Mouse (Mus musculus) cerebellum, postnatal 10 days (tissue): ENCODE measurements around the gene Insig1.

Source experiments
- DNase-seq, 2 experiments: peaks; one replicate each; pipeline ENCODE4 v3.0.0; 2021; ENCODE audit warnings: mixed read lengths in 2 of 2

Gene Insig1

DNA sequence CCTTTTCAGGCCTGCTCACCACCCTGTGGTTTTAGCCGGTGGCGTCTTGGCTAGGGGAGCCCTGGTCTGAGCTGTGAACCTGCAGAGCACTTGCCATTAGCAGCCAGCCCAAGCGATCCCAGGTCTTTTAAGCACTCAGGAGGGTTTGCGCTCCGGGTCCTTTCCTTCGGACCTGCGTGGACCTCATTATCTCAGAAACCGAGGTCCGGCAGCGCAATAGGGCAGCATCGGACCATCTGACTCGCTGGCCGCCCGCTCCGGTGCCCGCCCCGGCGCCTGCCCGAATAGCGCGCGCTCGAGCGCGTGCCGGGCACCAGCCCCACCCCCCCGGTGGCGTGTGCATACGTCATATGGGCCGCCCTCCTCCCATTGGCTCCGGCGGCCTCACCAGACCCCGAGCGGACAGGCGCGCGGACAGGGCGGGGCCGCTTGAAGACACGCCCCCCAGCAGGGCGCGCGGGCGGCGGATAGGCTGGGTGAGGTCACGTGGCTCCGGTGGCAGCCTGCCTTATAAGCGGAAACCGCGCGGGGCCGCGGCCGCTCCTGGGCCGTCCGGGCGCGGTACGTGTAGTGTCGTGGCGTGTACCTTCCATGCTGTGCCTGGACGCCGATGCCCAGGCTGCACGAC, at the start of gene Insig1:
Gene Insig1, plus strand, starts transcription at position 536 of the 628 bp plus-strand sequence.
- DNase-seq = peak; percentile 99 to 100

DNA sequence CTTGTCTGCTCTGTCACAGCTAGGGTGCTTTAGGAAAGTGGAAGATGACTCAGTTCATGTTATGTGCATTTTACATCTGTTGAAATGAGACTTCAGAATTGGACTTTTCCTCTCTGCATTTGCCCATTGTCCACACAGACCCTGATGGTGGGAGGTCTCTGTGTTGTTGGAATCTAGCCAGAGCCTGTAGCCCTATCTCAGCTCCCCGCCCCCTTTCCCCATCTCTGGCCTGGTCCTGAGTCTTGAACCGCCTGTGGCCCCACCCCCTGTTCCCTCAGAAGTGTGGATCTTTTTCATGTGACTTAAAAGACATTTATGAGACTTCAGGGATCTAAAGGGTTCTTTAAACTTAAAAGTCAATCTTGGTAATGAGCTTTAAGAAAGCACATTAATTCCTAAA, 47.7 kb upstream of the Insig1 start:
- peak in 1 of 2 experiments; percentile 14 for DNase-seq

DNA sequence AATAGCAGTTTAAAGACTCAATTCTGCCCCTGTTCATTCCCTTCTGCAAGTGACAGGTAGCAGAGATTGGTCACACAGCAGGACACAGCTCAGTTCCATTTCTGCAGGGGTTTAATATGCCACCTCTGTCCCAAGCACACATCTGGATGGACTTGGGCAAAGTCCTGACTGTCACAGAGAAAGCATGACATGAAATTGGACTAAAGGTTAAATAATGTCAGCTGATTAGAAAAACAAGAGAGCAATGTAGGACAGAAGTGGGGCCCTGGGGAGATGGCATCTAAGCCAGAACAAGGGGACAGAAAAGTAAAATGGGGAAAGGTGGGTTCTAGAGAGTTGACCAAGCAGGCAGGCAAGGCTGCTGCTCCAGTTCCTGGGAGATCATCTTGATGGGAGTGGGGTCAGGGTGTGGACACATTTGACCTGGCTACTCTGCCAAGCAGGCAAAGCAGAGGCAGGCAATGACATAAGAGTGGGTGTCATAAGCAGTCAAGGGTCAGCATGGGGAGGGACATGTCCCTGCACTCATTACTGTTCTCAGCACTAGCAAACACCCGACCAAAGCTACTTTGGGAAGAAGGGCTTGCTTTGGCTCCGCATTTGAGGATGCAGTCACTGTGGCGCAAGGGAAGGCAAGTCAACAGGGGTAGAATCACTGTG, 39.5 kb upstream of the Insig1 start:
- no peak for DNase-seq

DNA sequence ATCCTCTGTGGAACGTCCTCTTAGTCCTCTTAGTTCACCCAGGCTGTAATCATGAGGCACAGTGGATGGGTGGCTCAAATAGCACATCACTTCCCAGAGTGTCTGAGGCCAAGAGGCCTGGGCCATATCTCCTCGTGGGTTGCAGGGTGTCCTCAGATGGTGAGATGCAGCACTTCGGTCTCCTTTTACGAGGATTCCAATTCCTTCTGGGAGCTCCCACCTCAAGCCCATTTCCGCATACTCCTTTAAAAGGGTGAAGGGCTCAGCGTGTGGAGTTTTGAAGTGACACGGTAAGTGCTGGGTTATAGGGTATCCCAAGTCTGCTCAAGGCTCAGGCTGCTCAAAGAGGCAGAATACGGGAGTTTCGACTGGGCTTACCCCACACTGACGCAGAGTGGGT, 38.3 kb upstream of the Insig1 start:
- DNase-seq = no peak

DNA sequence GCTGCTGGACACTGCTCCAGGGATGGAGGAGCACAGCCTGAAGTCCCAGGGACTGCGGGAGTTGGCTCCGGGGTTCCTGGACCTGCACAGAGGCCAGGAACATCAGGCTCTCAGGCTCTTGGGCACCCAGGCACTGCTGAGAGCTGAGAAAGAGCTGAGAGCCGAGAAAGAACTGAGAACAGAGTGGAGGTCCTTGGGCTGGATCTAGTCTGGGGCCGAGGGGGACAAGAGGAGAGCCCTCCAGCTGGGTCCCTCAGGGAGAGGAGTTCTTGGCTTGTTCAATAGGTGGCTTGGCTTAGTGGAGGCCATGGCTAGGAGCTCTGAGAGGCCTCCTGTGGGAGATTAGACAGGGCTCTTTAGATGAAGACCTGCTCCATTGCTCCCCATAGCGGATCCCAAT, 37.9 kb upstream of the Insig1 start:
- no peak for DNase-seq

DNA sequence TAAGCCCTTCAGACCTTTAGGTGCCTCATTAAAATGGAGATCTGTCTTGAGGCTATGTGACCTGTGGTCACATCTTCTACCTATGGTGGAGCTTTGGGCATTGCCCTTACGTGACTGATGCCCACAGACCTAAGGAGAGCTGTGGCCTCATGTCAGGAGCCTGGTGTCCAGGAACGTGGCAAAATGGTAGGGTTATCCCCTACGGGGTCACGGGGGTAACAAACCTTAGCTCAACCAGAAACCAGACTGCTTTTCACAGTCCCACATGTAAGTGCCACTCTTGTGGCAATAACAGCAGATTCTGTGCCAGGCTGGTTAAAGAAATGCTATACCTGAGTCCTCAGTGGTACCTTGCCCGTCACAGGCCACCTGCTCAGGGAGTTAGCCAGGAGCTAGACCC, 37.3 kb upstream of the Insig1 start:
- DNase-seq = no peak

DNA sequence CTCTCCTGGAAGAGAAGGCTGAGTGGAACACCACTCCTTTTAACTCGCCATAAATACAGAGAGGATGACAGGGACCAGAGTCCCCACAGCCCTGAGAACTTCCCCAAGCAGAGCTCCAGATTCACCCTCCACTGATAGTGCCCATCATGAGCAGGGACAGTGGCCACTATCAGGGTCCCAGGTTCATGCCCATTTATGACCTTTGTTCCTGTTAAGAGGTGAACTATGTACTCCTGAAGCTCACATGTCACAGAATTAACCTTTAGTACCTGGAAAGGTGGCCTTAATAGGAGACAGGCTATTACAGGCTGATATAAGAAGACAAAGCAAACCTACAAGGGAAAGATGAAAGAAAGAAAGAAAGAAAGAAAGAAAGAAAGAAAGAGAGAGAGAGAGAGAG, 35.2 kb upstream of the Insig1 start:
- no peak for DNase-seq

DNA sequence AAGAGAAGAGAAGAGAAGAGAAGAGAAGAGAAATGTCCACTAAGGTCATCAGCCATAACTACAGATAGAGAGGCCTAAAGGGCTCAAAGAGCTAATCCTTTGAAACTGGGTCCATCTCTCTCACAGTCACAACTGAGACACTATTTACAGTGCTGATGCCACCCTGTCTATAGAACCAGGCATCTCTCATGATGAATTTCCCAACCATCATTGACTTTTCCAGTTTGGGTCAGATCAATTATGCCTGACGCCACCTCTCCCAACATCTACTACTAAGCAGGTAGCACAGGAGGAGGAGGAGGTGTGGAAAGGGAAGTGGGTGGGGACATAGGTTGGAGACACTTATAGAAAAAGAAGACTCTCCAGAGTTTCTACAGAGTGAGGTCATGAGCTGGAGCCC, 34.6 kb upstream of the Insig1 start:
- DNase-seq = no peak

DNA sequence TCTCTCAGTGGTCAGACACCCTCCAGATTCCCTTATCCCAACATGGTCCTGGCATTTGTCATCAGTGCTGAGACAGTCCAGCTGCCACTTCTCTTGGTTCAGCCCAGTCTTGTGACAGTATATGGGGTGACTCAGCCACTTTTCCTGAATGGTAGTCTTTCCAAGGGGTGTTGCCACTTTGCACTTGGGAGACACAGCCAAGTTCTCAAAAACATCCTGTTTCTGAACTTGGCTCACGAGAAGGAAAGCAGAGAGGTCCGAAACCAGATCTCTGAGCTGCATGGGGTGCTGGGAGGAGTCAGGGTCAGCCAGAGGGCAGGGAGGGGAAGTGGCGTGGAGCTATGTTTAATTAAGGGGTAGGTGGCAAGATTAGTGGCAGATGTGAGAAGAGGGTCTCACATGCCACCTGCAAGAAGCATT, 34.0 kb upstream of the Insig1 start:
- DNase-seq = no peak

DNA sequence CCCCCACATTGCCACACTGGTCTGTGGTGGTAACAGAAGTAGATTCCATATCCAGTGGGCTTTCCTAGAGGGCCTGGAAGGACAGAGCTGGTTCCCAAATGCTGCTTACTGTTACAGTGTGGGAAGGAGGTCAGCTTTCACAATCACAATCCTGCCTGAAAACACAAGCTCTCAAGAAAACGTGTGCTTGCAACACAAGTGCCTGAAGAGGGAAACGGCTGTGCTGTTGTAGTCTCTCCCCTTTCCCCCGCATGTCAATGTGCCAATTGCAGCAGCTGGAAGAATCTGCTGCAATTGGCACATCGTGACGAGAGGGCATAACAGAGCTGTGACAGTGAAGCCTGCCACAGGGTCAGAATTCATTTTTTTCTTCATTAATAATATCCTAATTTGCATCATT, 33.5 kb upstream of the Insig1 start:
- DNase-seq = peak; percentile 32 to 35

DNA sequence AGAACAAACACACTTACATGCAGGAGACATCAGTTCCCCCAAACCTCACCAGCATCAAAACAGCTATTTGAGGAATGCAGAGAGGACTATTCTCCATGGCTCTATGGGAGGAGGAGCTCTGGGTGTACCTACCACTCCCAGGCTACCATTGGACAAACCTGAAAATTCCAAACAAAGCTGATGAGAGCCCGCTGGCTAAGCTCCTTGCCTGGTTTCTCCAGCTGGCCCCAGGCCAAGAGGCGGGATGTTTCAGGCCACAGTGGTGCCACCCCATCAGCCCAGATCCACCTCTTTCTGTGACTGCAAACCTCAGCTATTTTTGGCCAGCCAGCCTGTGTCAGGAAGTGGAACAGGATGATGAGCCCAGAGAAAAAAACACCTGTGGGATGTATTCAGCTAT, 33.0 kb upstream of the Insig1 start:
- DNase-seq = peak; percentile 65 to 73

DNA sequence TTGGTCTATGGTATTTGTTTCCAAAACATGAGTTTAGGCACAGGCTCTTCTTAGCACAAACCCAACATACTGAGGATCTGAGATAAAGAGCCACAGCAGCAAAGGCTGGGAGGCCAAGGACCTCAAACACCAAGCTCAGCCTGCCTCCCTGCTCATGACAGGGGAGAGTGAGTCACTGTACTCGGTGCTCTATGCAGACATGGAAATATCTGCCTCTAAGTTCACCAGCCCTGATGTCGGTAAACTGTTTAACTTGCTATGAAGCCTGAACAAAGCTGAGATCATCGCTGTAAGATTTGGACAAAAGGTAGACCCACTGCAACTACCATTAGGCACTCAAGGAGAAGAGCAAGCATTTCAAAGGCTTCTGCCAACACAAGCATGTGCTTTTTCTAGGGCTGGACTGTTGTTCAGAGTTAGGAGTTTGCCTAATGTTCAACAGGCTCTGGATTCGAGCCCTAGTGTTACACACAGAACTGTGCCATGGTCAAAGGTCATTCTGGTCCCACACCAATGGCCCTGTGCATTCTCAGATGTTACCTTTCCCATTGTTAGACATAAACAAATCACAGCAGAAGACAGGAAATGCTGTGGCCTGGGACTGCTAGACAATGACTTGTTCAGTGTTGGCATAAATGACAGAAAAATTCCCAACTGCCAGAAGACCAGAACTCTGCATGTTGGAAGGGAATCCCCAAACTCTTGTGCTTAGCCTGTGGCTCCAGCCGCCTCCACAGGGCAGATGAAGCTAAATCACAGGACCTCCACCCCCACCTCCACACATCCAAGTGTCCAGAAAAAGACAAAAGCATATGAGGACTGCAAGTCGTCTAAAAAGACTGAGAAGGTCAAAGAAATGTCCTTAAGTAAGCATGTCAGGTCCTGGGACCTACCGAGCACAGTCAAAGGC, 31.2 kb upstream of the Insig1 start:
- no peak for DNase-seq

DNA sequence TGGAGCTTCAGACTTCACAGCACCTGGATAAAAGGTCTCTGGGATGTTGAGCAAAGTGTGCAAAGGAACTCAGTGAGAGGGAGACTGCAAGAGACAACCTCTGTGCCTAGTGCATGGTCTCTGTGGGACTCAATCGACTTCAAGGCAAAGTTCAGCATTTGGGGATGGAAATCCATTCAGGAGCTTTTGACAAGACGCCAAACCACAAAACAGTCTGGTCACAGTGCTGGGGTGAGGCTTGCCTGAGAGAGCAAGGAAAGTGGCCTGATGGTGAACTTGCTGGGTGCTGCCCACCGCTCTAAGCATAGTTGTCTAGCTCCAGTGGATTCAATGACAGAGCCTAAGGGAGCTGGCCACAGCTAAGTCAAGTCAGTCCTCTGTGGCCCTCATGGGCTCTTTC, 30.4 kb upstream of the Insig1 start:
- no peak for DNase-seq

DNA sequence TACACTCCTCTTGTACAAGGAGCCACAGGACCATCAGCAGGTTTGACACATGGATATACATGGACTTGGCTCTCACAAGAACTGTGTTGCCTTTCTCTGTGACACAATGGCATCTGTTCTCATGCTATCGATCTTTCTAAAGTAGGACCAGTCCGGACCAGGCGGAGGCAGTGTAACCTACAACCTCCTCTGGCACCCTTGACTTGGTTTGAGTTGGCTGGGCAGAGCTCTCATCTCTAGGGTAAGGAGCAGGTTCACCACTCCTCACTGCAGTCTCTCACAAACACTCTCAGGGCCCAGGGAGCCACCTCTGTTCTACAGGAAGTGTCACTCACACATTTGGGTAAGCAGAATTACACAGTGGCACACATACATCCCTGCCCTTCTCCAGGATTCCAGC, 29.1 kb upstream of the Insig1 start:
- no peak for DNase-seq

DNA sequence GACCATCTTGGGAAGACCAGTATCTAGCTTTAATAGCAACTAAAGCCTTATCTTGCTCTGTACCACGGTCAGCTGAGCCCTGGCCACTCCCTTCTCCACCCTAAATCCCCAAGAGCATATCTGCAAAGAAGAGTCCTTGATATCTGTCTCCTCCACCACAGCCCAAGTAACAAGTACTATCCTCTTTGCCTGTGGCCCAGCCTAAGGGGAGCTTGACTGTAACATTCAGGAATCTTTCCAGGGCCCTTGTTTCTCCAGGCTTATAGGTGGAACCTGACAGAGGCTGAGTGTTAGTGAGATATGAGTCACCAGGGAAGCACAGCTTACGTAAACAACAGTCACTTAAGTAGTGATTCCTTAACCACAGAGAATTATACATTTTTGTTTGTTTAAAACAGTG, 28.4 kb upstream of the Insig1 start:
- no peak for DNase-seq

DNA sequence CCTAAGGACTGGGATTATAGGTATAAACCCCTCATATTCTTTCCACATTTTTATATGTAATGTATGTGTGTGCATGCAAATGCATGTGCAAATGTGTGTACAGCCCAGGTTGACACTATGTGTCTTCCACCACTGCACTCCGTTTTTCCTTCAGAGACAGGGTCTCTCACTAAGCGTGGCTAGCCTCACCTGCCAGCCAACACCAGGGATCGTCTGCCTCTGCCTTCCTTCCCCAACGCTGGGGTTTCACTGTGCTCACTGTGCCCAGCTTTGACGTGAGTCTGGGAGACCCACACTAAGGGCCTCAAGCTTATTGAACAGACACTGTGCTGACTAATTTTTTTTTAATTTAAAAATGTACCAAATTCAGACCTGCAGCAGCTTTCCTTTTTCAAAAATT, 27.8 kb upstream of the Insig1 start:
- DNase-seq = no peak

DNA sequence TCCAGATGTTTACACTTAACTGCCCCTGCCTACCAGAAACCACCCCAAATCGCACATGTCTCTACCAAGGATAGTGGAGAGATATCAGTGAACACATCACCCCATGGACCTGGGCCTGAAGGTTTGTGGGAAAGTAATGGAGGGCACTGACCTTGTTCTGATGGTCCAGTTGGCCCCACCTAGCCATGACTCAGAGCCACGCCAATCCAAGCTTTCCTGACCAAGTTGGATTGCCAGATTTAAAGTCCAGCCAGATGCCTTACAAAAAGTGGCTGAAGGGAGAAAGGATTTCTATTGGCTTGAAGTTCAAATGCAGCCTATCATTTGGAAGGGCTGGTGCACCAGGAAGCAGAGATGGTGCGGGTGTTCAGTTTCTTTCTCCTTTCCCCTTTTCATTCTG, 24.2 kb upstream of the Insig1 start:
- no peak for DNase-seq

DNA sequence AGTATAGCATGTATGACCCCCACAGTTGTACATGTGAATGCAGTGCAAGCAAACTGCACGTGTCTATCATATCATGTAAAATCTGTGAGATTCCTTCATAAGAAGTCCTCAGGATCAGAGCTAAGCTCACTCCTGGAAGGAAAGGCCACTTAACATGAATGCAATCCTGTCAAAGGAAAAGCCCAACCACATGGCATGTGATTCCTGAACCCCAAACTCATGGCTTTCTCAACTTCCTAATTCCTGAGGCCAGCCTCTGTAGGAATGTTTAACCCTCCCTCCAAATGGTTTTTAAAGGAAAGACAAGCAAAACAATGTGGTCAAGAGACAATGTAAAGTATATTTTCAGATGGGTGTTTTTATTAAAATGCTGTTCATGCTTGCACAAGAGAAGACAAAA, 23.2 kb upstream of the Insig1 start:
- DNase-seq = no peak

DNA sequence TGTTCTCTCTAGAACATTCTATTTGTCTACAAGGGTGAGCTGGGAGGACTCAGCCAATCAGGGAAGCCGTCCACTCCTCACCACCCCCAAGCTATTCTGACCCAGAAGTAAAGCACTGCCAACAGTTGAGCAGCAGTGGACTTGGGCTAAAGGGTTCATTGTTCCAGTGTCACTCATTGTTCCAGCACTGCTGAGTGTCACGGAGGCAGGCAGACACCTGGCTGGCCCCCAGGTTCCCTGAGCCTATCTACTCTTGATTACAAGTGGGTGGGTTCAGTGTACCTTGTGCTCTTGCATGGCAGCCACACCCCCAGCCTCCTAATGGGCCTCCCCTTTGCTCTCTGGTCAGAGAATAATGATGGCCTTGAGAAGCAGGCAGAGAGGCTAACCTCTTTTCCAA, 15.7 kb upstream of the Insig1 start:
- DNase-seq = no peak

DNA sequence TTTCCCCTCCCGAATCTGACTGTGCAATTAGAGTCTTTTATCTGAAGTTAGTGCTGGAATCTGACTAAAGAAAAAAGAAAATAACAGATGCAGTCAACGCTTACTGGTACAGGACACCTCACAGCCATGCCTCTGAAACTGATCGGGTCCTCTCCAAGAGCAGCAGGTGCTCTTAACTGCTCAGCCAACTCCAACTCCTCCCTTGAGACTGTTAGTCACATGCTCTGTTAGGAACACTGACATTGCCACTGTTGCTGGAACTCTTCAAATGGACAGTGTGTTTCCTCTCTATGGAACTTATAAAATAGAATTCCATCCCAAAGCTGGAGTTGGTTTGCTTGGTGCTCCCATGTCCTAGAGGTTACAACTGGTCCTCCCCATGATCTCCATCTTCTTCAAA, 14.3 kb upstream of the Insig1 start:
- DNase-seq = no peak

DNA sequence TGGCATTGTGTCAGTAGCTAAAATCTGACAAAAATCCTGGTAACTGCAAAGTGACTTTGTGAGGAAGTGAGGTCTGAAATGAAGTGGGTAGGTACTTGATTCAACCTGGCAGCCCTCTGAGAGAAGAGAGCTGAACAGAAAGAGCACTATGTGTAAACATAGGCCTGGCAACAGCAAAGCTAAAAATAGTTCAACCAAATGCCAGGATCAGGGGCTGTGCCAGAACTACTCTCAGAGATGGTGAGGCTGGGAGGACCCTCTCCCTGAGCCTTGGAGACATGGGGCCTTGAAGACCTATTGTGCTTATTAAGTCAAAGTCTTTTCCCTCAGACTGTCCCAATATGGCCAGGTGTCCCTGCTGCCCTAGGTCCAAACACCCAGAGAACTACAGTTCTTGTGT, 10.7 kb upstream of the Insig1 start:
- DNase-seq = peak; percentile 77 to 82

DNA sequence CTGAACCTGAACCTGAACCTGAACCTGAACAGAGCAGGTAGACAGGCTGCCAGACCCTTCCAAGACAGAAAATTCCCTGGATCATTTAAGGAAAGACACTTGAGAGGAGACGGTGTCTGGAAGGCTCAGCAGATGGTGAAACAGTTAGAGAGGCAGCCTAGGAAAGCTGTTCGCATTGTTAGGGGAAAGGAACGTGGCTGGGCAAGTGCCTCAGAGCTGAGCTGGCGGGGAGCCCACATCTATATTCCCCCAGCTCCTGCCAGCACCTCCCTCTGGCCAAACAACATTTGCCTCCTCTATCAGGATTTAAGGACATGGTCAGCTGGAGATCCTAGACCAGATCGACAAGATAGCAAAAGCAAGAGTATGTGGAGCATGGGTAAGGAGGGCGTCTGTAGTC, 10.2 kb upstream of the Insig1 start:
- DNase-seq = peak; percentile 72 to 77

DNA sequence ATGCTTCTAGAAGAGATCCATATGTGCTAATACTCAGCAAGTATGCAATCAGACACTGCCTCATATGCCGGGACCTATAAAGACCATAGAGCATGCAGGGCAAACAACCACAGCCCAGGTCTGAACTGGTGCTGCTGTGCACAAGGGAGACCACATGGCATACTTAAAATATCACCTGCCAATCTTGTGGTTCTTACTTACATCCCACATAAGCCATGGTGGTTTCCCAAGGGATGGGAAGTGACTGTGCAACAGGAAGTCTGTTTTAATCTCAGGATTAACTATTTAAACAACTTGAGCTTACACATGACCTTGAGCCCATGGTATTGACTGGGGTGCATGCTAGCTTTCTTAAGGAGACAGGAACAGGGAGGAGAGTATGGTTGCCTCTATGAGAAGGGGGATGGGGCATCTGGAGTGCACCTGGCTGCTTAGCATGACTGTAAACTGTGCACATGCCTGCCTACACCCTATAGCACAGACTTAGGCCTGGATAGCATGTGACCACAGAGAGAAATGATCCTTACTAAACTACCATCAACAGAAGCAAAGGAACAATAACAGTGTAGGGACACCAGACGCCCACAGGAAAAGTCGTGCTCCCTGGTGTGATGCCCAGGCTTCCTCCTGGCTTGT, 7.1 kb upstream of the Insig1 start:
- DNase-seq = no peak
